Mouse (Mus musculus) right cerebral cortex, adult 18-20 months (tissue): Measurements from ENCODE around the gene Epb41l2.

Experiments used
- DNase-seq: peaks from one replicate; pipeline ENCODE4 v3.0.0; 2022; ENCODE audit warnings: mixed read lengths

Gene Epb41l2

DNA sequence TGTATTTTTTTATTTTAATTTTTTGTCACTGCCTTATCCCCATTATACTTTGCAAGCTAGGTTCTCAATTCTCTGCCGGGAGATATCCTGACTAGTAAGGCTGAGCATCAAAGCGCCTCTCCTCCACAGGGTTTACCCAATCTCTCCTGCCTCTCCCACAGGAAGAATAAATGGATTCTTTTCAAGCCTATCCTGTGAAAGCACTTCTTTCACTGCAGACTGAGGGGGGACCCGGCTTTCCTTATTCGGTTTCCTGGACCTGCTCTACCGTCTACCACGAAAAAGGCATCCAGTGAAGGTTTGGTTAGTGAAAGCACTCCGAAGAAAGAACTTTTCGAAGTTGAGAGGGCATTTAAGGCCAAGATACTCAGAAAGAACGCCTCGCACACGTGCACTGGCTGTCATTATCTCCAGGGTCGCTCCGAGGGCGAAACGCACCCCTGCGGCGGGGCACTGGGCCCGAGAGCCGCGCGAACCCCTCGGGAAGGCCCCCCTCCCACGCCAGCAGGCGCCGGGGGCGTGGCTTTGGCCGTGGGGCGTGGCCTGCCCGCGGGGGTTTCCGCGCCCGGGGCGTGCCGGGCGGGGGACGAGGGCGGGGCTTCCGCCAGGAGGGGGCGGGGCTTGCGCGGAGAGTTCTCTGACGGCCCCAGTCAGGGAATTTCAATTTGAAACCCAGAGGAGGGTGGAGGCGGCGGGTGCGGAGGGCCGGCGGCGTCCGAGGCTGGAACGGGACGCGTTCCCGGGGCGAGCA, at the start of gene Epb41l2:
Gene Epb41l2 (plus strand): TSS at position 591 of the 751 bp plus-strand sequence.
- peak; percentile 87 for DNase-seq

DNA sequence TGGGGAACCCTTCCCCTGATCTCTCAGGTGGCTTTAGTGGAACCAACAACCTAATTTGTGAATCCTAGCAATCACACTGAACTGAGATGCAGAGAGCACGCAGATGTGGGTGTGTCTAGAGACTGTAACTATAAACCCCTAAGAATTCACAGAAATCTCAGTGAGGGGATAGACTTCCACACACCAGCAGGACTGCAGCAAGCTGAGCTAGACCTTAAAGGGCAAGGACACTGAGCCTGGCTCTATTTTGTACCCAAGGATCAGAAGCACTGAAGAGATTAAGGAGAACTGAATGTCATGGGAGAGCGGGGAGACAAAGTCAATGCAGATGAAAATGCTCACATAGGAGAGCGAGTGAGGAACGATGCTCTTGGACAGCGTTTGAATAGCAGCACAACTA, 49.6 kb upstream of the Epb41l2 start:
- no peak for DNase-seq

DNA sequence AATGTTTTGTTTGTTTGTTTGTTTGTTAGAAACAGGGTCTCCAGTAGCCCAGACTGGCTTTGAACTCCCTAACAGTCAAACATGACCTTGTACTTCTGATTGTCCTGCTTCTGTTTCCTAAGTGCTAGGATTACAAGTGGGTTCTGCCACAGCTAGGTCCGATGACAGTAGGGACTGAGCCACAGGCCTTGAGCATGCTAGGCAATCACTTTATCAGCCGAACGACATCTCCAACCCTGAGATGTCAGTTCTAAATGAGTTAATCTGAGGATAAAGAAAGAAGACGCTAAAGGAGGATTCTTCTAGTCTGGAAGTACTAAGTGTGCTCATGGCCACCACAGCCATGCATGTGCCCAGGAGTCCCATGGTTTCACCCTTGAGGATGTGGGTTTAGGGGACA, 48.9 kb upstream of the Epb41l2 start:
- no peak for DNase-seq

DNA sequence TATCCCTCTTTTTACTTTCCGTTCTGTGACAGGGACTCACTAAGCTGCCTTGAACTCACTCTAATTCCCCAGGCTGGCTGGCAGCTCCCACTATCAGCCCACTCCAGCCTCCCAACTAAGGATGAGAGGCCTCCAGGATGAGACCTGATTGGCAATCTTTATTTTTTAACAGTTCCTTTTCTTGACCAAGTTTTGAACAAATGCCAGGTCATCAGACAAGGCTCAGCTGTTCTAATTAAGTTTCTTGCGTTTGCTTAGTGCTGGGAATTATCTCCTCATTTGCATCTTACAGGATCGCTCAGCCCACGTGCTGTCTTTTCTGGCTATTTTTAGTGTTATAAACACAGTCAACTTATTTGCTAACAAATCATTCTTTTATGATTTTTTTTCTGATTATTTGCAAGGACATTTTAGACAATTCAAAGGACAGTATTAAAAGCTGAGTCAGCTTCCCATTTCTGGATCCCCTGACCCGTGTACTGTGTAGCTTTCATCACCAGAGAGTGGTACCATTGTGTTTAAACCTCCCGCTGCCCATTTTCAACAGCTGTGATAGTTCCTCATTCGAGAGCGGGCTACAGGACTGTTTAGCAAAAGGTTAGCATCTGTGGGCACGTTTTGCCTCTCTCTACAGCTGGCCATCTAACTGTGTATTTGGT, 47.9 kb upstream of the Epb41l2 start:
- DNase-seq = no peak

DNA sequence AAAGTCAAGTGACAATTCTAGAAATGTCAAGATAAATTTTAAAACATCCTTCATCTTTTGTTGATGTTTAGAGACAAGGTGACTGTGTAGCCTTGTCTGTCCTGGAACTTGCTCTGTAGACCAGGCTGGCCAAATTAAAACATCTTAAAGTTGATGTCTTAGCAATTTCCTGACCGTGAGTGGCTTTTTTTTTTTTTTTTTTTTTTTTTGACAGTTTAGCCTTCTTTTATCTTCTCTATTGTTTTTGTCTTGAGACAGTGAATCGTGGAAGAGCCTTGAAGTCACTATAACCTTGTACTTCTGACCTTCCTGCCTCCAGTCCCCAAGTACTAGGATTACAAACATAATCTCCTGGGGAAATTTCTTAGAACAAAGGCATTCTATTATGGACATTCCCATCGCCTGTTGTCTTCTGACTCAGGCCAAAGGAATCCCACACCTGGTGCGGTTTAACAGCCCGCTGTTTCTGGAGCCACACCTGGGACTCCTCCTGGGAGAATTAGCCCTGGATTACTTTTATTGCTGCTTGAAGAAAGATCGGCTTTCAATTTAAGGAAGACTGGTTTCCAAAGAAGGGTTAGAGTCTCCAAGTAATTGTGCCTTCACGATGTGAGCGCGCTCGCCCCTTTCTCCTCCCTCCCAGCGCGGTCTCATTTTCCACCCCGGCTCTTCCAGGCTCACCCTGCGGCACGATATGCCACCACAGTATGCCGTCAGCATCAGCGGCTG, 45.6 kb upstream of the Epb41l2 start:
- no peak for DNase-seq

DNA sequence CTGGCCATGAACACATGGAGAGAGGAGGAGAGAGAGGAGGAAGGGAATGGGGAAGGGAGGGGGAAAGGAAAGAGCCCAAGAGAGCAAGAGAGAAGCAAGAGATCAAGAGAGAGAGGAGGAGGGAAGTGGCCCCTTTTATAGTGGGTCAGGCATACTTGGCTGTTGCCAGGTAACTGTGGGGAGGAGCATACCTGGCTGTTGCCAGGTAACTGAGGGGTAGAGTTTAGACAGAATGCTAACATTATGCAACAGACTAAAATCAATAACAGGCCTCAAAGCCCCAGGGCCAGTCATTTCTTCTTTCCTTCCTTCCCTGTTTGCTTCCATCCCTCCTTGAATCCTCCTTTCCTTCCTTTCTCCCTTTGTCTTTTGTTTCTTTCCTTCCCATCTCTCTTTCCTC, 41.9 kb upstream of the Epb41l2 start:
- DNase-seq = no peak

DNA sequence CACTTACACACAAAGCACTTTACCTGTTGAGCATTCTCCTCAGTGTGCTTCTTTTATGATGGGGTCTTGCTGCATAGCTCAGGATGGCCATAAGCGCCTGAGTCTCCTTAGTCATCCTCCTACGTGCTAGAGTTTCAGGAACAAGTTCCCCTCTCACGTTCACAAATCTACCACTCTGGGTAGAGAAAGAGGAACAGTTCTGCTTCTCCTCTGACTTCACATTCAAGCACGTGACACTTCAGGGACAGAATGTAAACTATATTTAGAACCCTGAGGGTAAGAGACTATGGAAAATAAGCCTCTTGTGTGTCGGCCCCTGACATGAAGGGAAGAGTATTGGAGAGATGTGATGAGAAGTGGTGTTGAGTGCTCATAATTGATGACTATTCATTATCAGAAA, 41.2 kb upstream of the Epb41l2 start:
- no peak for DNase-seq

DNA sequence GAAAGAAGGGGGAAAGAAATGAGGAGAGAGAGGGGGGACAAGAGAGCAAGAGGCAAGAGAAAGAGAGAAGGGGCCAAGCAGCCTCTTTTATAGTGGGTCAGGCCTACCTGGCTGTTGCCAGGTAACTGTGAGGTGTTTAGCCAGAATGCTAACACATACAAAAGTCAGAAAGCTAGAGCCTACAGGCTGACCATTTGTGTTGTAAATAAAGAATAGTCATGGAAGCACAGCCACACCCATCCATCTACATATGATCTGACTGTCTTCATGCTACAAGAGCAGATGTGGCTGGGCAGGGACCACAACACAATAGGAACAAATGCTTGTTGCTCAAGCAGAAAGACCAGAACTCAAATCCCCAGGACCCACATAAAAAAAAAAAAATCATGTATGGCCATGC, 40.1 kb upstream of the Epb41l2 start:
- DNase-seq = no peak

DNA sequence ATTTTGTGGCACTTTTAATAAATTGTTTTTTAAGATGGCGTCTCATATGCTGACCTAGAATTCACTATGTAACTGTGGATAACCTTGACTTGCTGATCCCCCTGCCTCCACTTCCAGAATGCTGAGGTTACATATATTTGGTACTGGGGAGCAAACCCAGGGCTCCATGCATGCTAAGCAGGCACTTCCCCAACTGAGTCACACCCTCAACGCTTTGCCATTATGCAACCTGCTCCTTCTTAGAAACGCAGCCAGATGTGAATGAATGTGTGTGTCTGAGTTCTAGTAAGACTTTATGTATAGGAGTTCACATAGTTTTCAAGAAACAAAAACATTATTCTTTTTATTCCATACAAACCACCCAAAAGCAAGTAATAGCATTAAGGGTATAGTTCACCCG, 38.4 kb upstream of the Epb41l2 start:
- no peak for DNase-seq

GRCm38 (mm10) chr10:25325690-25326089, 33.9 kb upstream of the Epb41l2 start:
- DNase-seq = no peak

GRCm38 (mm10) chr10:25327511-25327910, 32.1 kb upstream of the Epb41l2 start:
- DNase-seq = no peak

DNA sequence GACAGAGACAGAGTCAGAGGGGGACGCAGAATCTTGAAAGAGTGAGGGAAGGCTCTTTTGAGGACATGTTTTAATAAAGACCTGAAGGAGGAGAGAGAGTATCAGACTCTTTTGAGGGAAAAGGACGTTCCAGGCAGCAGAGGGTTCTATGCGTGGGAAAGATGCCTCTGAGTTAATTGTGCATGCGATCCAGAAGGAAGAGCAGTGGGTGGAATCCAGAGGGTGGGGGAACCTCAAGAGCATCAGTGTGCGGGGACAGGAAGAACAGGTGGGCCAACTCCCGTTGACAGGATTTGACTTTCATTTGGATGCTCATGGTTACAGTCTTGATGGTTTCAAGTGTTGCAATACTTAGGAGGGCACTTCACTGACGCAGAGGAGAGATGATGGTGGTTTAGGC, 29.5 kb upstream of the Epb41l2 start:
- DNase-seq = peak; percentile 32

GRCm38 (mm10) chr10:25331321-25332049, 28.1 kb upstream of the Epb41l2 start:
- peak; percentile 3 for DNase-seq

- DNase-seq = no peak
These were observed 26.1 kb upstream of the Epb41l2 start for GRCm38 (mm10) chr10:25333390-25334079.

- DNase-seq = no peak
These were observed 18.9 kb upstream of the Epb41l2 start for GRCm38 (mm10) chr10:25340675-25341074.

DNA sequence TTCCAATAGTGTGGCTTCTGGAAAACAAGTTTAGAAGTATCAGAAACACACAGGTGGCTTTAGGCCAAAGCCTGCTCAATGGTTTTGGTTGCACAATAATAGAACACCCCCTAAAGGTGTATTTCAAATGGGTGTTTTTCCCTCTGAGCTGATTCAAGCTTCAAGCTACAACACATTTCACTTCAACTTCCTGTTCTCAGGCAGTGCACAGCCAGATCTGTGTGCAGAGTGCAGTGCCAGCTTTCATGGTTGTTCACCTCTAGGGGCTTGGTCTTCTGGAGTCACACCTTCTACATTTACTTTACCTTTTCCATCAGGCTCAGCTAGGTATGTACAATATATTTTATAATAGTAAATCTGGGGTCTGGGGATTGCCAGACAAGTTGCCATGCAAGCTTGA, 16.8 kb upstream of the Epb41l2 start:
- no peak for DNase-seq

DNA sequence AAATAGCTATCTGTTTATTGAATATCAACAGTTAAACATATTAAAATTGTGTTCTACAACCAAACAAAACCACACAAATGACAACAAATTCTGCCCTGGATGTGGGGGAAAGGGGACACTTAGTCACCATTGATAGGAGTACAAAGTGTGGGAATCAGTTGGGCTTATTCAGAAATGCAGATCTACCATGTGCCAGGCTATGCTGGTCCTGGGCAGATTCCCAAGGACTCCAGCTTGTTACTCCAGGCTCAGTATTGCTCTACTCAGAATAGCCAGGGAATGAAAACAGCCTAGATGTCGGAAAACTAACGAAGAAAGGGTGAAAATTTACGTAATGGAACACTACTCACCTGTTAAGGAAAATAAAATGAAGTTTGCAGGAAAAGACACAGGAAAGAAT, 5.7 kb upstream of the Epb41l2 start:
- no peak for DNase-seq

GRCm38 (mm10) chr10:25354390-25354789, 5.2 kb upstream of the Epb41l2 start:
- DNase-seq = no peak

GRCm38 (mm10) chr10:25359959-25360811, 587 bp downstream of the Epb41l2 start:
- DNase-seq = peak; percentile 14

DNA sequence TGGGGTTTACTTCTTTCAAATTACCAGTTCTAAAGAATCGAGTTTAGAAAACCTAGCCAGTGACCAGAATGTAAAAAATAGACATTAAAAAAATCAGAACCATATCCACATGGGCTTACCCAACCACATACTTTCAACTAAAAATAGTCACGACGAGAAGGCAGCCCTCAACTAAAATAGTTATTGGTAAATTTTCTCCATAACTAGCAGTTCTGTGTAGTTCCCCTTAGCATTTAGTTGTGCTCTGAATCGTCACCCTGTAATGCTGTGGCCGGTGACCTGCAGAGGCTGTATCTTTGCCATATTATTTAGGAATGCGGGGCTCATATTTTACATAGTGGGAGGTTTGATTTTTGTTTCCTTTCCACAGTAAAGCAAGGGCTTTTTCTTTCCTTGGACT, 2.6 kb downstream of the Epb41l2 start:
- no peak for DNase-seq

DNA sequence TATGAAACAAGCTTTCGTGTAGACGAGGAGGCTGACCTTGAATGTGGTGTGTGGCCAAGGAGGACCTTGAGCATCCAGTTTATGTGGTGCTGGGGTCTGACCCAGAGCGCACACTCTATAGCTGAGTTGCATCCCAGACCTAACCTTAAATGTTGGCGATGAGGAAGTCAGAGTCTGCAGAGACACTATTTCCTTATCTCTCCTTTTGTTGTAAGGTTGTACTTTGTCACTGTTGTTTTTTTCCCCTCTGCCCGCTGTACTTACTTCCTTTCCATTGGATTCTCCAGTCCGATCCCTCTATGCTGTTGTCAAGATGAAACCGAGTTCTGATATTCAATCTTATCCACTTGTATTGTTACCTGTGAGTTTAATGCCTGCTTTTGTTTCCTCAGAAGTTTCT, 5.6 kb downstream of the Epb41l2 start:
- DNase-seq = no peak

DNA sequence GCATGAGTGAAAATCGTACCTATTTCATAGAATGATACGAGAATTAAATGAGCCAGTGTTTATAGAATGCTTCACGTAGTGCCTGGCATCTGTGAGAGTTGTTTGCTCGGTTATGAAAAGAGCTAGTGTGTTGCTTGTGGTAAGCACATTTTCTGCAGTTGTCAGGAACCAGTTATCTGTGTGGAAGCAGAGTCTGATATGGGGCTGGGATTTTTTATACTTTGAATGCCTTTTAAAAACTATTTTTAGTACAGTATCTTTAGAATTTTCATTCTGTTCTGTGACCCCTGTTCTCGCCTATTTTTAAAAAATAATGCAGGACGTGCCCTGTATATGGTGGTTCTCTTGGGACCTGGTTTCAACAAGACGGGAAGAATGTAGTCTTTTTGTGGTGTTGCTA, 6.1 kb downstream of the Epb41l2 start:
- DNase-seq = no peak
